Mouse (Mus musculus): ENCODE results near the gene Eif3i. TPM values are rescaled to one million over a fixed set of nuclear protein-coding genes. Genes with fewer than 3 reads are reported as not detected.
A peak's percentile ranks its signal among the peaks of the same experiment; 100 is the strongest.

Eif3i gene
- polyA plus RNA-seq, 1 experiment from 2014 or later = 329 TPM

- no peaks in the 10 kb centered on the region for H3K9me3 ChIP-seq (ENCODE audit: control insufficient read depth, low read length)
These were observed 21.8 kb upstream of the Eif3i start for GRCm38 (mm10) chr4:129622120-129622802.

GRCm38 (mm10) chr4:129621283-129621841, 20.9 kb upstream of the Eif3i start:
- Histone ChIP-seq H3K36me3 (ENCODE audit: control insufficient read depth, insufficient read depth, low read length) (peaks cover 7% of the 10 kb centered on the region; the same call in 1 of the 2 replicates), H3K27me3 (replicated peaks; ENCODE audit: control insufficient read depth, insufficient read depth, low read length) (no peaks in the 10 kb centered on the region), H3K4me2 (no peak overlapping the region), H3K27ac (ENCODE audit: low read depth, low read length) (no peak overlapping the region), H3K9me3 (ENCODE audit: control insufficient read depth, low read length) (no peaks in the 10 kb centered on the region), H3K9ac (ENCODE audit: low read depth, low read length) (no peak overlapping the region), H3K4me3 (ENCODE audit: low read depth, low read length) (no peak overlapping the region), H3K4me1 (replicated peaks; ENCODE audit: control insufficient read depth, insufficient read depth, low read length) (peaks cover 25% of the 10 kb centered on the region)
- ATAC-seq (replicated peaks; ENCODE audit: low FRiP score) = no peak
- no peak for DNase-seq (ENCODE audit: low spot score)
- WGBS = 78% methylated on average over 8 of the region's 8 CpGs

More at GRCm38 (mm10) chr4:129622120-129622802, 21.8 kb upstream of the Eif3i start:
- peaks cover 6% of the 10 kb centered on the region; the same call in 1 of the 2 replicates for H3K36me3 ChIP-seq (ENCODE audit: control insufficient read depth, insufficient read depth, low read length)
- no peak for ATAC-seq (replicated peaks; ENCODE audit: low FRiP score)
- peaks cover 25% of the 10 kb centered on the region for H3K4me1 ChIP-seq (replicated peaks; ENCODE audit: control insufficient read depth, insufficient read depth, low read length)
- H3K4me2 ChIP-seq = peak overlapping the region; percentile 73
- no peak for DNase-seq (ENCODE audit: low spot score)
- WGBS = 77% methylated on average over 11 of the region's 11 CpGs
- no peak overlapping the region for H3K9ac ChIP-seq (ENCODE audit: low read depth, low read length)
- no peak overlapping the region for H3K27ac ChIP-seq (ENCODE audit: low read depth, low read length)
- no peaks in the 10 kb centered on the region for H3K27me3 ChIP-seq (replicated peaks; ENCODE audit: control insufficient read depth, insufficient read depth, low read length)
- H3K4me3 ChIP-seq (ENCODE audit: low read depth, low read length) = no peak overlapping the region

- Histone ChIP-seq H3K4me2 (no peak overlapping the region), H3K4me1 (replicated peaks; ENCODE audit: control insufficient read depth, insufficient read depth, low read length) (peaks cover 22% of the 10 kb centered on the region), H3K9me3 (ENCODE audit: control insufficient read depth, low read length) (no peaks in the 10 kb centered on the region), H3K9ac (ENCODE audit: low read depth, low read length) (no peak overlapping the region; the same call in 1 of the 2 replicates), H3K4me3 (ENCODE audit: low read depth, low read length) (no peak overlapping the region), H3K27ac (ENCODE audit: low read depth, low read length) (no peak overlapping the region), H3K36me3 (ENCODE audit: control insufficient read depth, insufficient read depth, low read length) (peaks cover 7% of the 10 kb centered on the region; the same call in 1 of the 2 replicates), H3K27me3 (replicated peaks; ENCODE audit: control insufficient read depth, insufficient read depth, low read length) (no peaks in the 10 kb centered on the region)
- WGBS = 75% methylated on average over 11 of the region's 11 CpGs
- ATAC-seq (replicated peaks; ENCODE audit: low FRiP score) = no peak
- no peak for DNase-seq (ENCODE audit: low spot score)
These were observed 20.2 kb upstream of the Eif3i start for GRCm38 (mm10) chr4:129620419-129621282.

GRCm38 (mm10) chr4:129618786-129619691, 18.6 kb upstream of the Eif3i start, which contains the start of gene Iqcc:
TSS of gene Iqcc (minus strand) at chr4:129619099.
- peaks cover 9% of the 10 kb centered on the region for H3K4me1 ChIP-seq (replicated peaks; ENCODE audit: control insufficient read depth, insufficient read depth, low read length)
- H3K9ac ChIP-seq (ENCODE audit: low read depth, low read length) = peak within 1 kb of the TSS; percentile 88
- H3K27ac ChIP-seq (ENCODE audit: low read depth, low read length) = peak within 1 kb of the TSS; percentile 83
- DNase-seq (ENCODE audit: low spot score) (peak; percentile 91), ATAC-seq (replicated peaks; ENCODE audit: low FRiP score) (peak; percentile 87)
- no peaks in the 10 kb centered on the region for H3K9me3 ChIP-seq (ENCODE audit: control insufficient read depth, low read length)
- peak within 1 kb of the TSS; percentile 78 for H3K4me3 ChIP-seq (ENCODE audit: low read depth, low read length)
- peaks cover 7% of the 10 kb centered on the region; the same call in 1 of the 2 replicates for H3K36me3 ChIP-seq (ENCODE audit: control insufficient read depth, insufficient read depth, low read length)
- peak within 1 kb of the TSS; percentile 96 for H3K4me2 ChIP-seq
- WGBS = 5% methylated on average over 43 of the region's 44 CpGs
- no peaks in the 10 kb centered on the region for H3K27me3 ChIP-seq (replicated peaks; ENCODE audit: control insufficient read depth, insufficient read depth, low read length)

- H3K27ac ChIP-seq (ENCODE audit: low read depth, low read length) = no peak overlapping the region
- H3K9ac ChIP-seq (ENCODE audit: low read depth, low read length) = peak overlapping the region; percentile 88
- DNase-seq (ENCODE audit: low spot score) (no peak), ATAC-seq (replicated peaks; ENCODE audit: low FRiP score) (no peak)
- H3K4me3 ChIP-seq (ENCODE audit: low read depth, low read length) = peak overlapping the region; percentile 78
- no peaks in the 10 kb centered on the region for H3K27me3 ChIP-seq (replicated peaks; ENCODE audit: control insufficient read depth, insufficient read depth, low read length)
- WGBS = 91% methylated on average over 5 of the region's 5 CpGs
- H3K4me2 ChIP-seq = peak overlapping the region; percentile 96
- H3K36me3 ChIP-seq (ENCODE audit: control insufficient read depth, insufficient read depth, low read length) = peaks cover 7% of the 10 kb centered on the region; the same call in 1 of the 2 replicates
- peaks cover 7% of the 10 kb centered on the region for H3K4me1 ChIP-seq (replicated peaks; ENCODE audit: control insufficient read depth, insufficient read depth, low read length)
- H3K9me3 ChIP-seq (ENCODE audit: control insufficient read depth, low read length) = no peaks in the 10 kb centered on the region
These were observed 17.6 kb upstream of the Eif3i start for GRCm38 (mm10) chr4:129618031-129618430.

- Histone ChIP-seq H3K27me3 (replicated peaks; ENCODE audit: control insufficient read depth, insufficient read depth, low read length) (no peaks in the 10 kb centered on the region), H3K9me3 (ENCODE audit: control insufficient read depth, low read length) (no peaks in the 10 kb centered on the region), H3K9ac (ENCODE audit: low read depth, low read length) (no peak overlapping the region), H3K4me3 (ENCODE audit: low read depth, low read length) (no peak overlapping the region), H3K36me3 (ENCODE audit: control insufficient read depth, insufficient read depth, low read length) (peaks cover 6% of the 10 kb centered on the region; the same call in 1 of the 2 replicates), H3K27ac (ENCODE audit: low read depth, low read length) (no peak overlapping the region), H3K4me1 (replicated peaks; ENCODE audit: control insufficient read depth, insufficient read depth, low read length) (peaks cover 3% of the 10 kb centered on the region), H3K4me2 (peak overlapping the region; percentile 10; the same call in 1 of the 2 replicates)
- ATAC-seq (replicated peaks; ENCODE audit: low FRiP score) = no peak
- no peak for DNase-seq (ENCODE audit: low spot score)
- WGBS = 92% methylated on average over 7 of the region's 7 CpGs
These were observed 16.7 kb upstream of the Eif3i start for GRCm38 (mm10) chr4:129617121-129617641.

- 95% methylated on average over 3 of the region's 3 CpGs for WGBS
- DNase-seq (ENCODE audit: low spot score) = no peak
These were observed 16.2 kb upstream of the Eif3i start for GRCm38 (mm10) chr4:129616631-129617030.

More at GRCm38 (mm10) chr4:129616631-129617030, 16.2 kb upstream of the Eif3i start:
- no peak overlapping the region for H3K27ac ChIP-seq (ENCODE audit: low read depth, low read length)
- no peaks in the 10 kb centered on the region for H3K9me3 ChIP-seq (ENCODE audit: control insufficient read depth, low read length)
- H3K4me2 ChIP-seq = no peak overlapping the region
- H3K9ac ChIP-seq (ENCODE audit: low read depth, low read length) = no peak overlapping the region
- peaks cover 5% of the 10 kb centered on the region; the same call in 1 of the 2 replicates for H3K36me3 ChIP-seq (ENCODE audit: control insufficient read depth, insufficient read depth, low read length)
- H3K4me1 ChIP-seq (replicated peaks; ENCODE audit: control insufficient read depth, insufficient read depth, low read length) = peaks cover 3% of the 10 kb centered on the region
- ATAC-seq (replicated peaks; ENCODE audit: low FRiP score) = no peak
- no peaks in the 10 kb centered on the region for H3K27me3 ChIP-seq (replicated peaks; ENCODE audit: control insufficient read depth, insufficient read depth, low read length)
- H3K4me3 ChIP-seq (ENCODE audit: low read depth, low read length) = no peak overlapping the region
